Mouse (Mus musculus): ENCODE data around the gene Eif3c.

GRCm38 (mm10) chr7:126581661-126582060 is 15.4 kb upstream of the Eif3c start:
- no peak for TF ChIP-seq POLR2A (IDR thresholded peaks at IDR 0.05; ENCODE audit: extremely low read depth, insufficient read depth, low read length)
- TF ChIP-seq CTCF (IDR thresholded peaks at IDR 0.05; ENCODE audit: low read depth, low read length): no peak
